Mouse (Mus musculus) neural tube, embryonic 11.5 days (tissue): ENCODE results near the gene Megf6. TPM values are rescaled to one million over a fixed set of nuclear protein-coding genes. Genes with fewer than 3 reads are reported as not detected.
A peak's percentile ranks its signal among the peaks of the same experiment; 100 is the strongest.

Experiments
- ATAC-seq: fragments of 200-750 bp; cut with Nextera tagmentation; 2 replicates; pipeline ENCODE4 v1.8.0; 2017; ENCODE audit warnings: moderate number of reproducible peaks, mild to moderate bottlenecking, moderate TSS enrichment, moderate library complexity; ENCODE audit not compliant: insufficient read depth, low FRiP score, low TSS enrichment
- DNase-seq: peaks from one replicate; pipeline ENCODE4 v3.0.0-alpha.2; 2015; ENCODE audit warnings: low spot score
- H3K27ac ChIP-seq: fragments of 300-500 bp; sonication (generic); 2 replicates; pipeline ENCODE4 v1.5.1; 2014; ENCODE audit warnings: low read depth, mild to moderate bottlenecking, low read length
- H3K27me3 ChIP-seq: fragments of 300-500 bp; sonication (generic); 2 replicates; pipeline ENCODE4 v1.6.1; 2014; ENCODE audit warnings: mild to moderate bottlenecking, low read length, mixed read lengths; ENCODE audit not compliant: control insufficient read depth, insufficient read depth
- H3K36me3 ChIP-seq: fragments of 300-500 bp; sonication (generic); 2 replicates; pipeline ENCODE4 v1.6.1; 2014; ENCODE audit warnings: mild to moderate bottlenecking, low read length, moderate library complexity, mixed read lengths; ENCODE audit not compliant: control insufficient read depth, insufficient read depth
- H3K4me1 ChIP-seq: fragments of 300-500 bp; sonication (generic); 2 replicates; pipeline ENCODE4 v1.6.1; 2014; ENCODE audit warnings: low read length, mixed read lengths; ENCODE audit not compliant: control insufficient read depth, insufficient read depth
- H3K4me2 ChIP-seq: fragments of 300-500 bp; sonication (generic); 2 replicates; pipeline ENCODE4 v1.6.1; 2014; ENCODE audit warnings: low read depth, mild to moderate bottlenecking, moderate library complexity
- H3K4me3 ChIP-seq: fragments of 300-500 bp; sonication (generic); 2 replicates; pipeline ENCODE4 v1.5.1; 2014; ENCODE audit warnings: low read depth, low read length
- H3K9ac ChIP-seq: fragments of 300-500 bp; sonication (generic); 2 replicates; pipeline ENCODE4 v1.6.1; 2014; ENCODE audit warnings: mild to moderate bottlenecking, low read length
- H3K9me3 ChIP-seq: fragments of 300-500 bp; sonication (generic); 2 replicates; pipeline ENCODE4 v1.6.1; 2016; ENCODE audit warnings: low read length; ENCODE audit not compliant: control insufficient read depth
- WGBS: fragments of 180-500 bp; shearing (Covaris S2); extraction: QIAGEN DNeasy Blood & Tissue Kit; methylation state at CpG from one replicate; pipeline ENCODE4 v1.1.7; 2014; 5-methylcytosine and 5-hydroxymethylcytosine counted together
- polyA plus RNA-seq: library from polyadenylated mRNA; unstranded; fragments of >200 nt; fragmentation: Nextera tagmentation; extraction: Ambion mirVana; gene quantifications from 2 replicates; pipeline ENCODE4 v1.2.1, GENCODE M21; 2014

The Megf6 gene
- polyA plus RNA-seq, 1 experiment from 2014 or later, result 22.1 TPM

DNA sequence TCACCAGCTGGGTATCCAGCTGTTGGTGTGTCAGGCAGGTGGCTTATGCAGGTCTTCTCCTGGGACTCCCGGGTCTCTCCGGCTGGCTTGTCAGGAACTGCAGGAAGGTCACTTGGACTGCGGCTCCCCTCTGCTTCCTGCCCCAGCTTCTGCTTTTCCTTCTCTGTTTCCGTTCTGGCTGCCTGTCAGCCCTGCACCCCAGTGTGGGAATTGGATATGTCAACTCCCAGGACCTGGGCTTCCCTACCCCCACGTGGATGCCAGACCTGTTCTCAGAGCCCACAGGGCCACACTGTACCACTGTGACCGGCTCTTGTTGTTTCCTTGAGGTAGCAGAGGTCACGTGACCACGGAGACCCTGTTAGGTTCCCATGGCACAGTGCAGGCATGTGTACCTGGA lies 18.4 kb downstream of the Megf6 start:
- no peaks in the 10 kb centered on the region for H3K4me1 ChIP-seq
- no peak overlapping the region for H3K4me3 ChIP-seq
- no peak overlapping the region for H3K4me2 ChIP-seq
- 78% methylated on average over 8 of the region's 8 CpGs for WGBS
- H3K9me3 ChIP-seq, result no peaks in the 10 kb centered on the region
- DNase-seq (no peak), ATAC-seq (no peak)
- H3K9ac ChIP-seq, result no peak overlapping the region
- H3K27me3 ChIP-seq, result no peaks in the 10 kb centered on the region
- no peaks in the 10 kb centered on the region; the same call in 1 of the 2 replicates for H3K36me3 ChIP-seq
- H3K27ac ChIP-seq, result no peak overlapping the region

DNA sequence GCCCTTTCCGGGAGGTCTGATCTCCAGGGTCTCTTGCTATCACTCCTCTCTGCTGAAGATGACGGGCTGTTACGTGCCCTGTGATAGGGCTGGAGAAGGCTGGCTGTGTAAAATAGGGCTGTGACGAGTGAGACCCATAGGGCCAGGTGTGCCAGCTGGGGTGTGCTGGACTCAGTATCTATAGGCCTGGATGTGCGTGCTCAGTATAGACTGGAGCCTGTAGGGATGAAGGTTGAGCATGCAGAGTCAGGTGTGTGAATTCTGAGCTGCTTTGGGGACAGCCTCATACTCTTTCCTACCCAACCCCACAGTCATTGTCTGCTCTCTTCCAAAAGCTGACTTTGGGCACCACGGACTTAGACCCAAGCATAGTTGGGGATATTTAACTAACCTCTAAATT lies 27.4 kb downstream of the Megf6 start:
- no peak for ATAC-seq
- H3K27ac ChIP-seq, result peak overlapping the region; percentile 42; the same call in 1 of the 2 replicates

DNA sequence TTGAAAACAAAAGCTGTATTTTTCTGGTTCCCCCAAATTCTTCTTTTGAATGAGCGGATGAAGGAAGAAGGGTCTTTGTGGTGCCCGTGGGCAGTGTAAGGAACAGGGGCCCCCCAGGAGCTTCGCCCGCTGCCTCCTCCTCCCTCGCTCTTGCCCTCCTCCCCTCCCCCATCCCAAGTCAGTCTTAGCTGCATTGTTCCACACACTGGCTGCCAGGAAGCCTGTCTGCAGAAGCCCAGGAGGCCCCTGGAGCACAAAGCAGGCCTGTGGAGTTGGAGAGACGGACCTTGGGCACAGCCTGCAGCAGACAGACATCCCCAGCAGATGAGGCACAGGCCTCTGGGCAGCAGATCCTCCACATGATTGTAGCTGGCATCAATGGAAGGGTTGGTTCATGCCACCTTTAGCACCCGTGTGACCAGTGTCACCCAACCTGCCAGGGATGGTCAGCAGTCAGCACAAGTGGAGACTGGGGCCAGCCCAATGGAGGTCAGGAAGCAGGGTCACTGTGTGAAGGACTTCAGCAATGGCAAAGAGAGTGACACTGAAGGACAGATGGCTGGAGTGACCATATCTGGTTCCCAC lies 27.9 kb downstream of the Megf6 start:
- Histone ChIP-seq H3K4me2 (peak overlapping the region; percentile 21; the same call in 1 of the 2 replicates), H3K9ac (peak overlapping the region; percentile 29), H3K4me3 (no peak overlapping the region), H3K27me3 (no peaks in the 10 kb centered on the region), H3K27ac (peak overlapping the region; percentile 42; the same call in 1 of the 2 replicates), H3K9me3 (no peaks in the 10 kb centered on the region), H3K36me3 (no peaks in the 10 kb centered on the region), H3K4me1 (peaks cover 12% of the 10 kb centered on the region)
- WGBS, result 29% methylated on average over 7 of the region's 7 CpGs
- ATAC-seq (peak; percentile 60; the same call in 1 of the 2 replicates), DNase-seq (peak; percentile 59)

More for the DNA sequence above, 27.4 kb downstream of the Megf6 start:
- Histone ChIP-seq H3K9me3 (no peaks in the 10 kb centered on the region), H3K9ac (no peak overlapping the region; the same call in 1 of the 2 replicates), H3K36me3 (no peaks in the 10 kb centered on the region), H3K4me3 (no peak overlapping the region), H3K4me2 (no peak overlapping the region), H3K4me1 (peaks cover 12% of the 10 kb centered on the region), H3K27me3 (no peaks in the 10 kb centered on the region)
- 56% methylated on average over 6 of the region's 6 CpGs for WGBS
- no peak for DNase-seq

DNA sequence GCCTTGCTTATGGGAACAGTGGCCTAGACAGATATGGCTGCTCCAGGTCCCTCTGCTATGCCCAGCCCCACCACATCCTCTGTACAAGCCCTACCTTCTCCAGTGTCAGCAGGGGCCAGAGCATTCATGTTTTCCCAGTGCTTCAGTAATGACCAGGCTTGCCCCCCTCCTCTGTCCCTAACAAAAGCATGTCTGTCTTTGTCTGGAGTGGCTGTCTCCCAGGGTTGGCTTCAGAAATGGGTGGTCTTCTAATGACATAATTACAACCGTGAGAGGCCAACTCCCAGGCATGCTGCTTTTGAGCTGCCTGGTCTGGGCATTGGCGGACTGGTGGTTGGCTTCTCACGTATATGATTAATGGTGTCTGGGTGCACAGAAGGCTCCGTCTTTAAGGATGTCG lies 31.0 kb downstream of the Megf6 start:
- 39% methylated on average over 5 of the region's 5 CpGs for WGBS

DNA sequence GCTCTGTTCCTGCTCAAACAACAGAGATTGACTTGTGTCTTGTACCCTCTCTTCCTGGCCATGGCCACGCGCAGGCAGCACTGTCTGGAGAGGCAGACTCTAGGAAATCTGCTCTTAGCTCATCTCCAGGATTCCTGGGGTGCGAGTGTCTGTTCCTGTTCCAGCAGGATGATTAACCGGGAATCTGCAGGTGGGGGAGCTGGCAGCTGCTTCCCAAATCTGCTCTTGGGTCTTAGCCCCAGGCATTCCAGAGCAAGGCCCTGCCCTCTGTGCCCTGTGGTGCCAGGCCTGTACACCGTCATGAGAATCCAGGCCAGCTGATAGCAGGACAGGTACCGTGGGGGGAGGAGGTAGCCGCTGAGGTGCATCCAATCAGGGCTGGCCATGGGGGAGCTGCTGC lies 34.0 kb downstream of the Megf6 start:
- Histone ChIP-seq H3K9me3 (no peaks in the 10 kb centered on the region), H3K4me3 (no peak overlapping the region), H3K27me3 (no peaks in the 10 kb centered on the region), H3K36me3 (no peaks in the 10 kb centered on the region), H3K4me2 (no peak overlapping the region), H3K9ac (no peak overlapping the region), H3K4me1 (0 out of 2 replicates have a peak, but pooled peaks cover 2% of the 10 kb centered on the region), H3K27ac (no peak overlapping the region)
- ATAC-seq (no peak), DNase-seq (no peak)
- WGBS, result 85% methylated on average over 7 of the region's 7 CpGs

More for the DNA sequence above, 31.0 kb downstream of the Megf6 start:
- Histone ChIP-seq H3K27ac (no peak overlapping the region), H3K9me3 (no peaks in the 10 kb centered on the region), H3K4me3 (no peak overlapping the region), H3K36me3 (no peaks in the 10 kb centered on the region), H3K9ac (no peak overlapping the region), H3K4me1 (peaks cover 12% of the 10 kb centered on the region), H3K27me3 (no peaks in the 10 kb centered on the region), H3K4me2 (no peak overlapping the region)
- DNase-seq, result no peak
- ATAC-seq, result no peak

DNA sequence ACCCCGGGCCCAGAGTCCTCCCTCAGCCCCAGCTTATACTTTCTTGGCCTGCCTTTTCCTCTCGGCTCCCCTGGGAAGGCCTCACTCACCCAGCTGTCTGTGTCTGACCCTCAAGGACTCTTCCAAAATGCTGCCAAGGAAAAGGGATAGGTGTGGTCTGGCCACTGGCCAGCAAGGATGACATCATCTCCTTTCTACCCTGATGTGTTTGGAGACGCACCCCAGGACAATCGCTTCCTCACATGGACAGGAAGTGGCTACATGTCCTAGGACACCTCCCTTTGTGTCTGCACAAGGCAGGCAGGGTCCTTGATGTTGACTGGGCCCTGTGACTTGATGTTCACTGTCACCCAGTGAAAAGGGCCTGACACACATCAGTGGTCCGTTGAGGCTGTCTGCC lies 34.9 kb downstream of the Megf6 start:
- WGBS, result 81% methylated on average over 5 of the region's 5 CpGs
- H3K4me1 ChIP-seq, result 0 out of 2 replicates have a peak, but pooled peaks cover 5% of the 10 kb centered on the region

DNA sequence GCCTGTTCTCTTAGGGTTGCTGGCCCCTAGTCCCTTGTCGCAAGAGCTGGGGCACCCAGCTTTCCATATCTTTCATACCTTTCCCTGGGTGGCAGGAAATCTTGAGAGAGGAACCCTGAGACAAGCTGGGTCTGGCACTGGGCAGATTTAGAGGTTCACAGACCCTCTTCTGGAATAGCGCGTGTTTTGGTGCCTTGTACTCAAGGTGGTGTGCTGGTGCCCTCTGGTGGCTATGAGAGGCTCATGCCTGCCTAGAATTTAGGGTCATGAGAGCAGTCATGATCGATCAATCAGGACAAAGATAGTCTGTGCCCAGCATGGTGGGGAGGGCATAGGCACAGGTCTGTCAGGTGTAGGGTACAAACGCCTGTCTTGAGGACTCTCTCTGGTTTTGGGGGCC lies 36.7 kb downstream of the Megf6 start:
- H3K36me3 ChIP-seq, result no peaks in the 10 kb centered on the region
- H3K27me3 ChIP-seq, result no peaks in the 10 kb centered on the region
- no peak overlapping the region for H3K4me3 ChIP-seq
- DNase-seq, result peak; percentile 76
- H3K27ac ChIP-seq, result no peak overlapping the region
- H3K4me1 ChIP-seq, result 0 out of 2 replicates have a peak, but pooled peaks cover 5% of the 10 kb centered on the region
- no peak overlapping the region for H3K9ac ChIP-seq
- no peaks in the 10 kb centered on the region for H3K9me3 ChIP-seq
- 19% methylated on average over 5 of the region's 5 CpGs for WGBS
- ATAC-seq, result no peak
- H3K4me2 ChIP-seq, result no peak overlapping the region

More for the DNA sequence above, 34.9 kb downstream of the Megf6 start:
- DNase-seq (no peak), ATAC-seq (no peak)
- Histone ChIP-seq H3K9me3 (no peaks in the 10 kb centered on the region), H3K4me2 (no peak overlapping the region), H3K36me3 (no peaks in the 10 kb centered on the region), H3K9ac (no peak overlapping the region), H3K4me3 (no peak overlapping the region), H3K27me3 (no peaks in the 10 kb centered on the region), H3K27ac (no peak overlapping the region)

DNA sequence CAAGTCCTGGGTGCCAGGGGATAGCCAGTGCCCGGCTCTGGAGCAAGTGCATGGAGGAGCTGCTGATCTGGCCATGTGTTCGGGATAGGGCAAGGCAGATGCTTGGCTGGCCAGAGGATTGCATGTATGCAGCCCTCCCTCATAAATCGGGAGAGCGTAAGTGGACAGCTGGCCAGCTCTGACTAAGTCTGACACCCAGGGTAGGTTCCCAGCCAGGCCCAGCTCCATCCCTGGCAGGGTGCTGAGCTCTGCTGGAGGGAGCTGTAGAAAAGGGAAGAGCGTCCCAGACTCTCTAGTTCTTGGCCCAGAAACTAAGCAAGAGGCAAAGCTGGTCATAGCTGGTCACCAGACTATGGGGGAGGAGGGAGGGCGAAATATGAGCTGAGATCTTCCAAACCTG lies 38.5 kb downstream of the Megf6 start:
- 74% methylated on average over 6 of the region's 6 CpGs for WGBS
- Histone ChIP-seq H3K27ac (no peak overlapping the region), H3K9ac (no peak overlapping the region), H3K4me2 (no peak overlapping the region), H3K36me3 (no peaks in the 10 kb centered on the region), H3K4me3 (no peak overlapping the region), H3K9me3 (no peaks in the 10 kb centered on the region), H3K4me1 (0 out of 2 replicates have a peak, but pooled peaks cover 5% of the 10 kb centered on the region), H3K27me3 (no peaks in the 10 kb centered on the region)
- DNase-seq, result no peak
- no peak for ATAC-seq

DNA sequence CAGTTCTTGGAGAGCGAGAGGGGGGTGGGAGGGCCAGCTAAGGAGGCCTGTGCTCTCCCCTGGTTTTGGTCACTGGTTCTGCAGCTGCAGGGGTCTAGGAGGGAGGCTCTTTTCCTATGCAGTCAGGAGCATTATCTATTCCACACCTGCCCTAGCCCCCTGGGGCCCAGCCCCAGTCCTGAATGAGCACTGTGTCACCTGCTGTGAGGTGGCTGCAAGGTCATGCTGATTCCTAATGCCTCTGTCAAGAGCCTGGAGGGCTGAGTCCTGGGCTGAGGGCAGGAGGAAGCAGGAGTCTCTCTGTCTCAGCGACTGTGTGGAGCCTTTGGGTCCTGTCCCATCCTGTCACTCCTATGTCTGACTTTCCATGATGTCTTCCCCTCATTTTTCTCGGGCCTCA lies 39.3 kb downstream of the Megf6 start:
- 22% methylated on average over 3 of the region's 3 CpGs for WGBS
- no peak overlapping the region for H3K9ac ChIP-seq
- ATAC-seq, result no peak

More for the DNA sequence above, 39.3 kb downstream of the Megf6 start:
- H3K27ac ChIP-seq, result no peak overlapping the region
- H3K36me3 ChIP-seq, result no peaks in the 10 kb centered on the region
- H3K4me3 ChIP-seq, result no peak overlapping the region
- 0 out of 2 replicates have a peak, but pooled peaks cover 5% of the 10 kb centered on the region for H3K4me1 ChIP-seq
- no peak overlapping the region for H3K4me2 ChIP-seq
- H3K9me3 ChIP-seq, result no peaks in the 10 kb centered on the region
- no peaks in the 10 kb centered on the region for H3K27me3 ChIP-seq
- no peak for DNase-seq
